Mouse (Mus musculus): ENCODE results near the gene Panx1. TPM values are rescaled to one million over a fixed set of nuclear protein-coding genes. Genes with fewer than 3 reads are reported as not detected.
A peak's percentile ranks its signal among the peaks of the same experiment; 100 is the strongest.

Gene Panx1
- polyA plus RNA-seq, 1 experiment from 2014 or later: 114 TPM

GRCm38 (mm10) chr9:15018756-15019131 lies 26.5 kb downstream of the Panx1 start:
- Histone ChIP-seq H3K4me3 (no peak overlapping the region), H3K27me3 (no peaks in the 10 kb centered on the region), H3K9me3 (replicated peaks) (no peaks in the 10 kb centered on the region), H3K4me2 (replicated peaks) (no peak overlapping the region), H3K27ac (no peak overlapping the region), H3K4me1 (no peaks in the 10 kb centered on the region), H3K9ac (no peak overlapping the region), H3K36me3 (peaks cover 34% of the 10 kb centered on the region)
- no peak for ATAC-seq (ENCODE audit: low FRiP score)
- WGBS: 90% methylated on average over 5 of the region's 5 CpGs

GRCm38 (mm10) chr9:15017791-15018755 lies 27.2 kb downstream of the Panx1 start:
- H3K4me2 ChIP-seq (replicated peaks): no peak overlapping the region
- no peaks in the 10 kb centered on the region for H3K9me3 ChIP-seq (replicated peaks)
- no peak overlapping the region for H3K9ac ChIP-seq
- no peaks in the 10 kb centered on the region for H3K27me3 ChIP-seq
- no peak overlapping the region for H3K27ac ChIP-seq
- no peak overlapping the region for H3K4me3 ChIP-seq
- H3K4me1 ChIP-seq: no peaks in the 10 kb centered on the region
- no peak for ATAC-seq (ENCODE audit: low FRiP score)
- WGBS: 87% methylated on average over 18 of the region's 18 CpGs
- H3K36me3 ChIP-seq: peaks cover 34% of the 10 kb centered on the region

- Histone ChIP-seq H3K4me3 (no peak overlapping the region), H3K36me3 (peaks cover 25% of the 10 kb centered on the region; the same call in 1 of the 2 replicates), H3K4me2 (replicated peaks) (no peak overlapping the region), H3K27ac (no peak overlapping the region), H3K9me3 (replicated peaks) (no peaks in the 10 kb centered on the region), H3K4me1 (no peaks in the 10 kb centered on the region), H3K27me3 (no peaks in the 10 kb centered on the region), H3K9ac (no peak overlapping the region)
- WGBS: 58% methylated on average over 7 of the region's 7 CpGs
- ATAC-seq (ENCODE audit: low FRiP score): peak; percentile 78
Measured at GRCm38 (mm10) chr9:15015223-15015956, 29.9 kb downstream of the Panx1 start.

- Histone ChIP-seq H3K4me1 (peaks cover 18% of the 10 kb centered on the region), H3K9ac (no peak overlapping the region), H3K4me3 (no peak overlapping the region), H3K27me3 (no peaks in the 10 kb centered on the region), H3K4me2 (replicated peaks) (no peak overlapping the region), H3K27ac (no peak overlapping the region), H3K36me3 (peaks cover 37% of the 10 kb centered on the region), H3K9me3 (replicated peaks) (no peaks in the 10 kb centered on the region)
- 74% methylated on average over 14 of the region's 14 CpGs for WGBS
- no peak for ATAC-seq (ENCODE audit: low FRiP score)
Measured at GRCm38 (mm10) chr9:15007566-15007965, 37.7 kb downstream of the Panx1 start.

GRCm38 (mm10) chr9:15004298-15004685 lies 41.0 kb downstream of the Panx1 start:
- no peak for ATAC-seq (ENCODE audit: low FRiP score)
- H3K4me3 ChIP-seq: no peak overlapping the region
- whole genome bisulfite sequencing: 46% methylated on average over 9 of the region's 9 CpGs

GRCm38 (mm10) chr9:15003676-15004297 lies 41.5 kb downstream of the Panx1 start:
- Histone ChIP-seq H3K9me3 (replicated peaks) (no peaks in the 10 kb centered on the region), H3K27me3 (no peaks in the 10 kb centered on the region), H3K4me3 (no peak overlapping the region), H3K27ac (0 out of 2 replicates have a peak overlapping the region, but pooled peaks have one; percentile 30), H3K4me1 (peaks cover 18% of the 10 kb centered on the region), H3K36me3 (peaks cover 34% of the 10 kb centered on the region), H3K4me2 (replicated peaks) (no peak overlapping the region), H3K9ac (no peak overlapping the region; the same call in 1 of the 2 replicates)
- WGBS: 16% methylated on average over 10 of the region's 10 CpGs
- no peak for ATAC-seq (ENCODE audit: low FRiP score)

More at GRCm38 (mm10) chr9:15004298-15004685, 41.0 kb downstream of the Panx1 start:
- H3K9ac ChIP-seq: no peak overlapping the region
- H3K4me2 ChIP-seq (replicated peaks): no peak overlapping the region
- H3K36me3 ChIP-seq: peaks cover 36% of the 10 kb centered on the region
- H3K9me3 ChIP-seq (replicated peaks): no peaks in the 10 kb centered on the region
- no peak overlapping the region for H3K27ac ChIP-seq
- H3K27me3 ChIP-seq: no peaks in the 10 kb centered on the region
- peaks cover 18% of the 10 kb centered on the region for H3K4me1 ChIP-seq

GRCm38 (mm10) chr9:15002995-15003613 lies 42.2 kb downstream of the Panx1 start:
- WGBS: 27% methylated on average over 6 of the region's 6 CpGs
- Histone ChIP-seq H3K36me3 (peaks cover 31% of the 10 kb centered on the region), H3K4me2 (replicated peaks) (no peak overlapping the region), H3K27ac (0 out of 2 replicates have a peak overlapping the region, but pooled peaks have one; percentile 30), H3K4me1 (peaks cover 18% of the 10 kb centered on the region), H3K27me3 (no peaks in the 10 kb centered on the region), H3K9ac (no peak overlapping the region), H3K9me3 (replicated peaks) (no peaks in the 10 kb centered on the region), H3K4me3 (no peak overlapping the region)
- no peak for ATAC-seq (ENCODE audit: low FRiP score)

- Histone ChIP-seq H3K27ac (no peak overlapping the region), H3K9ac (no peak overlapping the region), H3K4me2 (replicated peaks) (no peak overlapping the region), H3K36me3 (peaks cover 7% of the 10 kb centered on the region; the same call in 1 of the 2 replicates), H3K4me1 (peaks cover 10% of the 10 kb centered on the region), H3K4me3 (no peak overlapping the region), H3K27me3 (no peaks in the 10 kb centered on the region), H3K9me3 (replicated peaks) (no peaks in the 10 kb centered on the region)
- no peak for ATAC-seq (ENCODE audit: low FRiP score)
- WGBS: 90% methylated on average over 9 of the region's 9 CpGs
Measured at GRCm38 (mm10) chr9:14998790-14999189, 46.5 kb downstream of the Panx1 start.

GRCm38 (mm10) chr9:14997271-14998055 lies 47.8 kb downstream of the Panx1 start:
- Histone ChIP-seq H3K27ac (no peak overlapping the region), H3K4me3 (no peak overlapping the region), H3K4me2 (replicated peaks) (no peak overlapping the region), H3K4me1 (no peaks in the 10 kb centered on the region), H3K27me3 (no peaks in the 10 kb centered on the region), H3K9me3 (replicated peaks) (no peaks in the 10 kb centered on the region), H3K9ac (no peak overlapping the region), H3K36me3 (peaks cover 7% of the 10 kb centered on the region; the same call in 1 of the 2 replicates)
- WGBS: 81% methylated on average over 11 of the region's 11 CpGs
- ATAC-seq (ENCODE audit: low FRiP score): 0 out of 2 replicates have a peak, but pooled peaks have one; percentile 17

GRCm38 (mm10) chr9:14995525-14995924 lies 49.8 kb downstream of the Panx1 start:
- Histone ChIP-seq H3K9me3 (replicated peaks) (no peaks in the 10 kb centered on the region), H3K27me3 (no peaks in the 10 kb centered on the region), H3K36me3 (no peaks in the 10 kb centered on the region), H3K4me3 (no peak overlapping the region), H3K4me2 (replicated peaks) (no peak overlapping the region), H3K9ac (no peak overlapping the region), H3K27ac (no peak overlapping the region), H3K4me1 (no peaks in the 10 kb centered on the region)
- no peak for ATAC-seq (ENCODE audit: low FRiP score)
- WGBS: 87% methylated on average over 1 of the region's 1 CpGs

GRCm38 (mm10) chr9:14988606-14989293 lies 56.5 kb downstream of the Panx1 start:
- H3K9ac ChIP-seq: no peak overlapping the region

More at GRCm38 (mm10) chr9:14988606-14989293, 56.5 kb downstream of the Panx1 start:
- ATAC-seq (ENCODE audit: low FRiP score): no peak
- H3K27me3 ChIP-seq: no peaks in the 10 kb centered on the region
- H3K4me1 ChIP-seq: no peaks in the 10 kb centered on the region
- H3K27ac ChIP-seq: no peak overlapping the region
- no peak overlapping the region for H3K4me2 ChIP-seq (replicated peaks)
- no peaks in the 10 kb centered on the region for H3K36me3 ChIP-seq
- H3K4me3 ChIP-seq: no peak overlapping the region
- WGBS: 96% methylated on average over 1 of the region's 1 CpGs
- no peaks in the 10 kb centered on the region for H3K9me3 ChIP-seq (replicated peaks)
